Mouse (Mus musculus): ENCODE measurements at regions not wholly inside any gene's neighbourhood (a gene's known extent, or its start where the extent isn't known, plus 50 kb on each side); places are given as distances from the start of the nearest gene placed in this dataset.

GRCm38 (mm10) chr1:168737277-168737863 is 305.3 kb upstream of the Pbx1 start:
- H3K9me3 ChIP-seq, result no peaks in the 10 kb centered on the region
- WGBS, result 69% methylated on average over 7 of the region's 7 CpGs
- peak; percentile 93 for ATAC-seq

GRCm38 (mm10) chr1:168733066-168733465 is 301.0 kb upstream of the Pbx1 start:
- no peaks in the 10 kb centered on the region for H3K27me3 ChIP-seq (replicated peaks)
- ATAC-seq, result no peak

More at GRCm38 (mm10) chr1:168737277-168737863, 305.3 kb upstream of the Pbx1 start:
- Histone ChIP-seq H3K9ac (no peak overlapping the region), H3K4me1 (replicated peaks) (no peaks in the 10 kb centered on the region), H3K4me2 (replicated peaks) (no peak overlapping the region), H3K27me3 (replicated peaks) (no peaks in the 10 kb centered on the region), H3K36me3 (no peaks in the 10 kb centered on the region), H3K4me3 (replicated peaks) (no peak overlapping the region), H3K27ac (no peak overlapping the region)

DNA sequence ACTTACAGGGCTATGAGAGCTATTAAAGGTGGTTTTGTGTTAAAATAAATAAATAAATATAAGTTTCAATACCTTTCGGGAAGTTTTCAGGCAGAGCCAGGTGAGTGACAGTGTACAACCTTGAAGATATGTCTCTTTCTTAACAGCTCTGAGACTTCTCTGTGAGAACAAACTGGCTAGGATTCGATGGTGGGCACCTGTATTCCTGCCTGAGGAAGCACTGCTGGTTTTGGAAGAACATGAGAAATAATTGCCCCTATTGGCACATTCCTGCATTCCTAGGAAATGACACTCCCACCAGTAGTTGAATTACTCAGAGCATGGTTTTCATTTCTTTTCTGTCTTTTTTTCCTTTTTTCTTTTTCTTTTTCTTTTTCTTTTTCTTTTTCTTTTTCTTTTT is 277.8 kb upstream of the Pbx1 start:
- WGBS, result 34% methylated on average over 2 of the region's 2 CpGs
- peak overlapping the region; percentile 88 for H3K27ac ChIP-seq
- H3K36me3 ChIP-seq, result no peaks in the 10 kb centered on the region
- no peak overlapping the region for H3K4me3 ChIP-seq (replicated peaks)
- peak; percentile 23 for ATAC-seq
- peak overlapping the region; percentile 47 for H3K4me2 ChIP-seq (replicated peaks)
- H3K27me3 ChIP-seq (replicated peaks), result no peaks in the 10 kb centered on the region
- 0 out of 2 replicates have a peak, but pooled peaks cover 2% of the 10 kb centered on the region for H3K4me1 ChIP-seq (replicated peaks)
- no peaks in the 10 kb centered on the region for H3K9me3 ChIP-seq
- H3K9ac ChIP-seq, result no peak overlapping the region

More at GRCm38 (mm10) chr1:168733066-168733465, 301.0 kb upstream of the Pbx1 start:
- no peak overlapping the region for H3K9ac ChIP-seq
- H3K36me3 ChIP-seq, result no peaks in the 10 kb centered on the region
- no peaks in the 10 kb centered on the region for H3K9me3 ChIP-seq
- no peaks in the 10 kb centered on the region for H3K4me1 ChIP-seq (replicated peaks)
- 59% methylated on average over 5 of the region's 5 CpGs for WGBS
- H3K27ac ChIP-seq, result no peak overlapping the region
- no peak overlapping the region for H3K4me2 ChIP-seq (replicated peaks)
- H3K4me3 ChIP-seq (replicated peaks), result no peak overlapping the region

- Histone ChIP-seq H3K36me3 (no peaks in the 10 kb centered on the region), H3K4me3 (replicated peaks) (peak overlapping the region; percentile 15), H3K4me1 (replicated peaks) (0 out of 2 replicates have a peak, but pooled peaks cover 2% of the 10 kb centered on the region), H3K27me3 (replicated peaks) (no peaks in the 10 kb centered on the region), H3K4me2 (replicated peaks) (peak overlapping the region; percentile 47), H3K9ac (no peak overlapping the region), H3K9me3 (no peaks in the 10 kb centered on the region), H3K27ac (peak overlapping the region; percentile 88)
- 7% methylated on average over 19 of the region's 21 CpGs for WGBS
- peak; percentile 55 for ATAC-seq
Measured at GRCm38 (mm10) chr1:168709017-168709681, 277.1 kb upstream of the Pbx1 start.

DNA sequence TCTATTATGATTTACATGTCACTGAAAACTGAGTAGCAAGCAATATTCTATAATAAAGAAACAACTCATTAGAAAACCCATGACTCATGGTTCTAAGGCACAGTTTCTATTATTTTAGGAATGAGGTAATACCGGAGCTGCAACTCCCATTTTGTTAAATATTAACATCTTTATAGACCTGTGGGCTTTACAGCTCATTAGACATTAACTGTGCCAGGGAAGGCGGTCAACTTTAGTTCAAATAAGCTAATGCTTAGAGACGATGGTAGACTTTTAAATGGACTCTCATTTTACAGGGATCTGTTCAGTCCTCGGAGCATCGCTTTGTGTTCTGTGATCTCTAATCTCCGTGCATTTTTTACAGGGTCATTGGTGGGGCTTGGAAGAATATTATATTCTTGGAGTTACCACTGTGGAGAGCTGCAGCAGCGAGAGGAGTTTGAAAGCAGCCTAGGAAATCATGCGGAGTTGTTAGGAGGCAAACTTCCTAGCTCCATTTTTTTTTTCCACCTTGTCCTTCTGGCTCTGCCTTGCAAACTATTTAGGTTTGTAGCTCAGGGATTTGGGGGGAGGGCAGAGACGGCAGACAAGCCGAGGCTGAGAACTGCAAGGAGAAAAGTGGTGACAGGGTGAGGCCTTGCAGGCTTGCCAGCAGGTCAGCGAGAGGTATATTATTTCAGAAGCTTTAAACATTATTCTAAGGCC is 276.2 kb upstream of the Pbx1 start:
- ATAC-seq, result peak; percentile 93
- H3K27ac ChIP-seq, result peak overlapping the region; percentile 88
- peak overlapping the region; percentile 47 for H3K4me2 ChIP-seq (replicated peaks)
- H3K27me3 ChIP-seq (replicated peaks), result no peaks in the 10 kb centered on the region
- H3K4me3 ChIP-seq (replicated peaks), result peak overlapping the region; percentile 15
- 17% methylated on average over 11 of the region's 11 CpGs for WGBS
- 0 out of 2 replicates have a peak, but pooled peaks cover 2% of the 10 kb centered on the region for H3K4me1 ChIP-seq (replicated peaks)
- H3K9me3 ChIP-seq, result no peaks in the 10 kb centered on the region
- no peak overlapping the region for H3K9ac ChIP-seq
- H3K36me3 ChIP-seq, result no peaks in the 10 kb centered on the region

- Histone ChIP-seq H3K4me2 (replicated peaks) (no peak overlapping the region), H3K27ac (no peak overlapping the region), H3K4me1 (replicated peaks) (no peaks in the 10 kb centered on the region), H3K27me3 (replicated peaks) (no peaks in the 10 kb centered on the region), H3K4me3 (replicated peaks) (no peak overlapping the region), H3K9ac (no peak overlapping the region), H3K36me3 (no peaks in the 10 kb centered on the region), H3K9me3 (no peaks in the 10 kb centered on the region)
- ATAC-seq, result no peak
- 89% methylated on average over 1 of the region's 1 CpGs for WGBS
Measured at GRCm38 (mm10) chr1:168697386-168697785, 265.3 kb upstream of the Pbx1 start.

DNA sequence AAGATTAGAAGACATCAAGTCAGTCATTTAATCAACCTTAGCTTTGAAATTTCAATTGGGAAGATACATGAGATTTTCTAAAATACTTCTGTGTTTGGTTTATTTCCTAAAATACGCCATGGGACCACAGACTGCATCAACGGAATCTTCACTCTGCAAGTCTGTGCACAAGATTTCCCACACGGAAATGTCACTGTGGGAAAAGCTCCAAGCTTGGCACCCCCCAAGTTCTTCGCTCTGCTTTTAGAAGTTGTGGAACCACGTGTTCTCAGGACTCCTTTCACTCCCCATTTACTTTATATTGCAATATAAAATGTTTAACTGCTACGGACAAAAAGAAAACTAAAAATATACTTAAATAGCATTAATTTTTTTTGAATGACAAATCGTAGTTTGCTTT is 254.8 kb upstream of the Pbx1 start:
- Histone ChIP-seq H3K4me3 (replicated peaks) (no peak overlapping the region), H3K4me2 (replicated peaks) (no peak overlapping the region), H3K9me3 (no peaks in the 10 kb centered on the region), H3K9ac (no peak overlapping the region), H3K27ac (no peak overlapping the region), H3K27me3 (replicated peaks) (no peaks in the 10 kb centered on the region), H3K4me1 (replicated peaks) (no peaks in the 10 kb centered on the region), H3K36me3 (no peaks in the 10 kb centered on the region)
- ATAC-seq, result no peak
- WGBS, result 82% methylated on average over 7 of the region's 7 CpGs

GRCm38 (mm10) chr1:168685147-168685546 is 253.1 kb upstream of the Pbx1 start:
- Histone ChIP-seq H3K9ac (no peak overlapping the region), H3K4me1 (replicated peaks) (no peaks in the 10 kb centered on the region), H3K27me3 (replicated peaks) (no peaks in the 10 kb centered on the region), H3K4me2 (replicated peaks) (no peak overlapping the region), H3K27ac (no peak overlapping the region), H3K4me3 (replicated peaks) (no peak overlapping the region), H3K9me3 (no peaks in the 10 kb centered on the region), H3K36me3 (no peaks in the 10 kb centered on the region)
- no peak for ATAC-seq
- 41% methylated on average over 2 of the region's 2 CpGs for WGBS

- H3K9me3 ChIP-seq, result no peaks in the 10 kb centered on the region
- H3K4me2 ChIP-seq (replicated peaks), result no peak overlapping the region
- no peaks in the 10 kb centered on the region for H3K36me3 ChIP-seq
- H3K27ac ChIP-seq, result no peak overlapping the region
- no peak for ATAC-seq
- 76% methylated on average over 6 of the region's 6 CpGs for WGBS
- 0 out of 2 replicates have a peak, but pooled peaks cover under 1% of the 10 kb centered on the region for H3K4me1 ChIP-seq (replicated peaks)
- H3K4me3 ChIP-seq (replicated peaks), result no peak overlapping the region
- no peaks in the 10 kb centered on the region for H3K27me3 ChIP-seq (replicated peaks)
- no peak overlapping the region for H3K9ac ChIP-seq
Measured at GRCm38 (mm10) chr1:168681685-168682491, 249.8 kb upstream of the Pbx1 start.

DNA sequence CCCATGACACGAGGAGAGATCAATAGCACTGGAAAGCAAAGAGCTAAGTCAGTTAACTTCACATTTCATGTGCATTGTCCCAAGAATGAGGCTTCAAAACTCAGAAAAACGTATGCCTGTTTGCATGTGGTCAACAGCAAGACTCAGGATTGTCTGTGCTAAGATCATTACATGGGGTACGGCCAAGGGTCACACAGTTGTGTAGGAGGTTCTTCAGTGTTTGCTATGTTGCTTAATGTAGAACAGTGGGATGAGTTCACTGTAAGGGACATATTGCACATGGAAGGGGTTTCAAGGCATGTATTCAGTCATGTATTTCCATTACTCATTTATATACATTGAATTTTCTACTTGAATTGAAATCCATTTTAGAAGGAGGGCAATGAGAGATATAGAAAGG is 248.6 kb upstream of the Pbx1 start:
- H3K4me2 ChIP-seq (replicated peaks), result no peak overlapping the region
- no peak overlapping the region for H3K9ac ChIP-seq
- H3K27ac ChIP-seq, result no peak overlapping the region
- no peaks in the 10 kb centered on the region for H3K9me3 ChIP-seq
- WGBS, result 72% methylated on average over 3 of the region's 3 CpGs
- no peaks in the 10 kb centered on the region for H3K27me3 ChIP-seq (replicated peaks)
- no peak overlapping the region for H3K4me3 ChIP-seq (replicated peaks)
- H3K4me1 ChIP-seq (replicated peaks), result 0 out of 2 replicates have a peak, but pooled peaks cover 3% of the 10 kb centered on the region
- no peak for ATAC-seq
- H3K36me3 ChIP-seq, result no peaks in the 10 kb centered on the region

DNA sequence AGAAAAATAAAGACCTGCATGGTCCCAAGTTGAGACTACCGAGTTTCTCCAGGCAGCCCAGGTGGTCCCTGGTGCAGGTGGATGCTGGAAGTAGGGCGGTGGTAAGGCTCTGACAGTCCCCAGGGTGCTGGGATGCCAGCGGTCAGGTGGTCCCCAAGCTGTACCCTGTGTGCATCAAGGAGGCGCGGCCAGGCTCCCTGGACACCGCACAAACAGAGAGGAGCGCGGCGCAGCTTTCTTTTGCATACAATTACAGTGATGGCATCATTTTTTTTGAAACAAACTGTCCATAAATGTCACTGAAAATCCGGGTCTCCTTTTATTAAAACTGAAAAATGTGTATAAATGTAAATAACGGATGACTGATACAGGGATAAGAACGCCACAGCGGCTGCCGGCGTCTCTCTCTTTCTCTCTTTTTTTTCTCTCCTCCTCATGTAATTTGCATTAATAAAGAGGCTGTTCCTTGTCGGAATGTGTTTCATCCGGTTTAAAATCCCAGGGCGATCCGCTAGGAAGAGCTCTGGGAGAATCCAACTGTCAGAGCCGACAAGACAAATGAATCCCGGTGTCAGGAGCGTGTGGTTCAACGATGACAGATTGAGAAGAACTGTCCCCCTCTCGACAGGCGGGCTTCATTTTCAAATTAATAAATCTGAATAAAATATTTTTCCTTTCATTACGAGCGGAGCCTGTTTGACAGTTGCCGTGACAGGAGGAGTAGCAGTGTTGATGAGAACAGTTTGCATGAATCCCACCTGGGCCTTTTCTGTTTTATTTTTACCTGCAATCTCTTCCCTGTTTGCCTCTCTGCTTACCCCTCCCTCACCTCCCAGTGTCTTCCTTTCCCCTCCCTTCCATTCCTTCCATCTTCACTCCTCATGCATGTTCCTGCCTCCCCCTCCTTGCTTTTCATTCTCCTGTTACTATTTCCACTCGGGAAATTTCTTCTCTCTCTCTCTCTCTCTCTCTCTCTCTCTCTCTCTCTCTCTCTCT is 244.6 kb upstream of the Pbx1 start:
- Histone ChIP-seq H3K4me3 (replicated peaks) (no peak overlapping the region), H3K4me1 (replicated peaks) (0 out of 2 replicates have a peak, but pooled peaks cover 3% of the 10 kb centered on the region), H3K27ac (no peak overlapping the region), H3K36me3 (no peaks in the 10 kb centered on the region), H3K4me2 (replicated peaks) (peak overlapping the region; percentile 35), H3K9me3 (no peaks in the 10 kb centered on the region), H3K27me3 (replicated peaks) (no peaks in the 10 kb centered on the region), H3K9ac (no peak overlapping the region)
- no peak for ATAC-seq
- WGBS, result 53% methylated on average over 29 of the region's 29 CpGs

All from intestine, embryonic 15.5 days (tissue).